Mouse (Mus musculus) bone marrow macrophage, adult 2 months (primary cell): Measurements from ENCODE around the gene Sprn.

ENCODE experiments used
- CTCF ChIP-seq: IDR thresholded peaks from 2 replicates; pipeline ENCODE4 v1.5.1; 2012; ENCODE audit warnings: low read depth, mild to moderate bottlenecking, low read length, moderate library complexity
- POLR2A ChIP-seq: IDR thresholded peaks from 2 replicates; pipeline ENCODE4 v1.6.1; 2012; ENCODE audit warnings: mild to moderate bottlenecking, low read depth, low read length, borderline replicate concordance

GRCm38 (mm10) chr7:140153383-140153782, 1.3 kb downstream of the Sprn start:
- TF ChIP-seq CTCF (no peak), POLR2A (no peak)
